Mouse (Mus musculus): Measurements from ENCODE around the gene Cadps2. TPM values are rescaled to one million over a fixed set of nuclear protein-coding genes. Genes with fewer than 3 reads are reported as not detected.

Gene Cadps2
- 1.3 and 4.6 TPM in 2 replicates for polyA plus RNA-seq (2015; fragmentation: Nextera tagmentation; extraction: Ambion mirVana)

DNA sequence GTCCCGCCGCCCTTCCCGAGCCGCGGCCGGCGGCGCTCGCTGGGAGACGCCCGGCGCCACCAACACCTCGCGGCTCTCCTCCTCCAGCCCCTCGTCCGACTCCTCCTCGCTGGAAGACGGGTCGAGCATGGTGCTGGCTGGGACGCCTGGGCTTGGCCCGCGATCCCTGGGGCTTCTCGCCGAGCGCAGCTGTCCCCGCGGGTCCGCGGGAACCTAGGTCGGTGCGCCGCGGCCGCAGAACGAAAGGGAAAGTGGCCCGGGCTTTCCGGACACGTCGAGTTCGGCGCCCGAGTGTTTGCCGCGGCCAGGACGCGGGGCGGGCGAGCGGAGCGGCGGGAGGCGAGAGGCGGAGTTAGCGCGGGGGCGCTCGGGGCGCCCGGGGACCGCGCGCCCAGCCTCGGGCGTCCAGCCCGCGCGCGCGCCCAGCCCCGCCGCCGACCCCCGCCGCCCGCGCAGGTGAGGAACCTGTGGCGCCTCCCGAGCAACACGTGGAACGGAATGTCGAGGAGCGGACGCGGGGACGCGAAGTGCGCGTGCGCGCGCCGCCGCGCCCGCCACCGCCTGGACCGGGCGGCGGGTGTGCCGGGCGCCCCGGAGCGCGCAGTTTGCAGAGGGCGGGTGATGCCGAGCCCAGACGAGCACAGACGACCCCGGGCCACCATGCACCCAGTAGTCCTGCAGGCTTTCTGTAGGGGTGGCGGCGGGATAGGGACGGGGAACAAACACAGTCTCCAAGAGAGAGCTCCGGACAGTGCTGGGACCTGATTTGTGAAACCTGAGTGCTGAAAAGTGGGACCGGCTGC lies at the start of gene Cadps2:
TSS of gene Cadps2 (minus strand) at position 413 of the 803 bp plus-strand sequence.

DNA sequence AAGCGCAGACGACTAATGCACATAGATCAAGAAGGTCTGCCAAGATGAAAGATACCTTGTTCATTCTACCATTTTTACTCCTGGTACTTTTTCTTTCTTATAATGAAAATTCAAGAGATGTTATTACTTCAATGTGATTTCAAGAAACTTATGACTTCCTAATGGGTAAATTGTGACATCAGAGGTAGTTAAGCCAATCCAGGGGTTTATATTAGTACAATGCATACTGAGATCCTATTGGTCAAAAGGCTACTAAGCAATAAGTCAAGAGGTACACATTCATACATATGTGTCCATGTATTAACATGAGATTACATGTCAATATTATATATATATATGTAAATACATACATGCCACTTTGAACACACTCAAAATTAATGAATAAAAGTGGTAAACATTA lies 184.2 kb downstream of the Cadps2 start, which contains the start of gene Rnf148:
TSS of gene Rnf148 (minus strand) at position 101 of the 400 bp plus-strand sequence.

DNA sequence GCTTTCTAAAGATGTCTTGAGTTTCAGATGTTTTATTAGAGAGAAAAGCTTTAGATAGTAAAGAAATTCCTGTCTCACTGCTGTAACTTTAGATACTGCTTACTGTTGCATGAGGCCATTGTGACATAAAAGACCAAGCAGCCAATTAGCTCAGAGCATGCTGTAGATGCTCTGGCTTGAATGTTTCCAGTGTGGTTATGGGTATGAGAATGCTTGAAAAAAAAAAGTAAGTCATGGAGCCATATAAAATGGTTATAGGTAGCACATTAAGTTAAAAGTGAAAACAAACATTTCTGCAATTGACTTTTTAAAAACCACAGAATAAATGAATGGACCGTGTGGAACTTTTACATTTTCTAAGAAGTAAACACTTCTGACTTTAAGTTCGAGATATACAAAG lies 189.0 kb downstream of the Cadps2 start, which contains the start of gene Rnf133:
TSS of gene Rnf133 (minus strand) at position 101 of the 400 bp plus-strand sequence.

DNA sequence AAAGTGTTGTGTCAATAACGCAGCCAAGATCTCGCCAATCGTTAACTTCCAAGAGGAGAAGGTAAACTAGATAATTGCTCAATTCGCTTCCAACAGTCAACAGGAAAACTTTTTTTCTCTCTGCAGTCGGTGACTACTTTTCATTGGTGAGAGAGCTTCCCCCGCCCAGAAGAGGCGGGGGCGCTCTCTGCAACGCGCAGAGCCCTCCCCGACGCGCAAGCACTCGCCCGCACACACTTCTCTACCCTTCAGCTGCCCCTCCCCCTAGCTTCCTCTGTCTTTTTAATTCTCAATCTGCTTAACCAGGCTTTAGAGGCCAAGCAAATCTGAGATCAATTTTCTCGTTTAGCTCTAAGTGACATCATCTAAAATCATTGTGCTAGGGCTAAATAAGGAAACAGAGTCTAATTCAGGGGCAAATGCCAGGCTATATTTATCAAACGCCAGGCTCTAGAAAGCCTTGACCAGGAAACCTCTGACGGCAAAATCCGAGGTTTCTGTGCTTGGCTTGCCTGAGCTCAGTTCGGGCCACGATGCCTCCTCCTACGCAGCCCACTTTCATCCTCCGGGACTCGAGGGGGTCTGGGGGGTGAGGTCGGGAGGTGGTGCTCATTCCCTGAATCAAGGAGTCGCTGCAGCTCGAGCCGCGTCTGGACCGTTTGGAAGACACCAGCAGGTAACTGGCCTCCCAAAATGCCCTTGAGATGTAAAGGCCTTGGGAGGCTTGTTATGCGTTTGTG lies 590.7 kb downstream of the Cadps2 start, which contains the start of gene Fezf1:
TSS of gene Fezf1 (minus strand) at position 50 of the 740 bp plus-strand sequence.

Other genes with a start within 250 kb of the Cadps2 start
- not detected in 2 replicates for gene Rnf133, start 189.1 kb downstream of the Cadps2 start, polyA plus RNA-seq (2015; fragmentation: Nextera tagmentation; extraction: Ambion mirVana)
- gene Rnf148, start 184.3 kb downstream of the Cadps2 start, polyA plus RNA-seq (2015; fragmentation: Nextera tagmentation; extraction: Ambion mirVana) = not detected in 2 replicates
- gene Tas2r118, start 130.6 kb upstream of the Cadps2 start, polyA plus RNA-seq (2015; fragmentation: Nextera tagmentation; extraction: Ambion mirVana) = not detected in 2 replicates

Data from adrenal gland, postnatal 0 days (tissue).